In genomic region chr1:78188299-78188698, GRCm38 (mm10) we compare ENCODE assay signal across 22 mouse cellular contexts. TPM values are rescaled to one million over a fixed set of nuclear protein-coding genes. Genes with fewer than 3 reads are reported as not detected.
DNase-seq lines count a peak whose midpoint lies in the region; ATAC-seq lines count a peak whose summit lies in the region.
"Had no signal": no experiment of that assay in that cellular context is flagged by ENCODE, and none has a peak within 500 bp of the region (broad histone marks: within the 10 kb centered on the region; RNA-seq: fewer than 3 reads in every experiment).

No protein-coding gene starts in this region.

- H3K4me3 ChIP-seq in forebrain, embryonic 10.5 days, result peak overlapping the region; percentile 56; the same call in 1 of the 2 replicates
- no peak overlapping the region for H3K4me3 ChIP-seq in forebrain, embryonic 13.5 days
- H3K4me3 ChIP-seq in embryonic facial prominence, embryonic 15.5 days (replicated peaks), result peak overlapping the region; percentile 61
- no peak overlapping the region for H3K4me3 ChIP-seq in limb, embryonic 10.5 days
- H3K4me3 ChIP-seq in neural tube, embryonic 13.5 days, result peak overlapping the region; percentile 44

- no peak overlapping the region for H3K27ac ChIP-seq in forebrain, embryonic 10.5 days
- H3K27ac ChIP-seq in forebrain, embryonic 13.5 days, result no peak overlapping the region
- H3K27ac ChIP-seq in embryonic facial prominence, embryonic 15.5 days (replicated peaks), result peak overlapping the region; percentile 91; the same call in 1 of the 2 replicates
- H3K27ac ChIP-seq in limb, embryonic 10.5 days, result no peak overlapping the region
- H3K27ac ChIP-seq in neural tube, embryonic 13.5 days (replicated peaks), result no peak overlapping the region
- H3K27ac ChIP-seq: liver, embryonic 14.5 days had no signal

- DNase-seq in forebrain, embryonic 10.5 days (ENCODE audit: extremely low spot score, low spot score), result no peak
- peak; percentile 26 for DNase-seq in limb, embryonic 10.5 days (ENCODE audit: low spot score)
- DNase-seq in thymus, postnatal 14 days, result no peak
- DNase-seq in kidney, postnatal 25 days, result no peak
- no peak for DNase-seq in layer of hippocampus, postnatal 10 days (ENCODE audit: low spot score in 2 of 2)
- DNase-seq: adrenal gland, postnatal 25 days; cerebellum, adult 9-11 months; gastrocnemius, postnatal 25 days; kidney, adult 18-20 months; kidney, postnatal 36 days; spleen, adult 18-20 months; thymus, postnatal 25 days had no signal

- no peak overlapping the region for H3K9ac ChIP-seq in forebrain, embryonic 13.5 days
- H3K9ac ChIP-seq in embryonic facial prominence, embryonic 15.5 days, result no peak overlapping the region
- peak overlapping the region; percentile 41; the same call in 1 of the 2 replicates for H3K9ac ChIP-seq in neural tube, embryonic 13.5 days
- H3K9ac ChIP-seq: heart, embryonic 12.5 days; liver, embryonic 14.5 days had no signal

- peaks cover 100% of the 10 kb centered on the region for H3K27me3 ChIP-seq in forebrain, embryonic 10.5 days (ENCODE audit: poor library complexity, severe bottlenecking)
- peaks cover 97% of the 10 kb centered on the region for H3K27me3 ChIP-seq in forebrain, embryonic 13.5 days
- peaks cover 42% of the 10 kb centered on the region for H3K27me3 ChIP-seq in embryonic facial prominence, embryonic 15.5 days
- peaks cover 91% of the 10 kb centered on the region for H3K27me3 ChIP-seq in limb, embryonic 10.5 days (ENCODE audit: low read depth, poor library complexity, severe bottlenecking)
- H3K27me3 ChIP-seq in neural tube, embryonic 13.5 days, result peaks cover 80% of the 10 kb centered on the region

- no peak for ATAC-seq in forebrain, embryonic 13.5 days
- no peak for ATAC-seq in embryonic facial prominence, embryonic 15.5 days (ENCODE audit: insufficient number of reproducible peaks, low FRiP score, low TSS enrichment, low read depth)
- ATAC-seq in neural tube, embryonic 13.5 days (ENCODE audit: low read depth), result no peak
- ATAC-seq: lung, postnatal 0 days had no signal

- no peak overlapping the region for H3K4me2 ChIP-seq in forebrain, embryonic 13.5 days
- H3K4me2 ChIP-seq in embryonic facial prominence, embryonic 15.5 days (replicated peaks), result peak overlapping the region; percentile 66
- H3K4me2 ChIP-seq in neural tube, embryonic 13.5 days, result peak overlapping the region; percentile 74

- 9% methylated on average over 2 of the region's 2 CpGs for WGBS in forebrain, embryonic 10.5 days
- WGBS in forebrain, embryonic 13.5 days, result 0% methylated on average over 2 of the region's 2 CpGs
- WGBS in embryonic facial prominence, embryonic 15.5 days, result 18% methylated on average over 2 of the region's 2 CpGs
- WGBS in limb, embryonic 10.5 days, result 1% methylated on average over 2 of the region's 2 CpGs
- WGBS in neural tube, embryonic 13.5 days, result 0% methylated on average over 2 of the region's 2 CpGs

- no peaks in the 10 kb centered on the region for H3K36me3 ChIP-seq in forebrain, embryonic 10.5 days (replicated peaks)
- H3K36me3 ChIP-seq in forebrain, embryonic 13.5 days (ENCODE audit: poor library complexity, severe bottlenecking), result no peaks in the 10 kb centered on the region
- no peaks in the 10 kb centered on the region for H3K36me3 ChIP-seq in embryonic facial prominence, embryonic 15.5 days
- no peaks in the 10 kb centered on the region for H3K36me3 ChIP-seq in limb, embryonic 10.5 days
- H3K36me3 ChIP-seq in neural tube, embryonic 13.5 days, result no peaks in the 10 kb centered on the region
- H3K36me3 ChIP-seq: heart, embryonic 12.5 days had no signal

- peaks cover 65% of the 10 kb centered on the region for H3K4me1 ChIP-seq in forebrain, embryonic 10.5 days
- peaks cover 29% of the 10 kb centered on the region for H3K4me1 ChIP-seq in forebrain, embryonic 13.5 days
- H3K4me1 ChIP-seq in embryonic facial prominence, embryonic 15.5 days, result peaks cover 10% of the 10 kb centered on the region; the same call in 1 of the 2 replicates
- H3K4me1 ChIP-seq in limb, embryonic 10.5 days, result peaks cover 31% of the 10 kb centered on the region
- H3K4me1 ChIP-seq in neural tube, embryonic 13.5 days (replicated peaks), result peaks cover 48% of the 10 kb centered on the region

- no peaks in the 10 kb centered on the region for H3K9me3 ChIP-seq in forebrain, embryonic 10.5 days
- no peaks in the 10 kb centered on the region for H3K9me3 ChIP-seq in forebrain, embryonic 13.5 days (replicated peaks)
- no peaks in the 10 kb centered on the region for H3K9me3 ChIP-seq in embryonic facial prominence, embryonic 15.5 days (replicated peaks)
- H3K9me3 ChIP-seq in limb, embryonic 10.5 days (replicated peaks), result no peaks in the 10 kb centered on the region
- no peaks in the 10 kb centered on the region for H3K9me3 ChIP-seq in neural tube, embryonic 13.5 days
- H3K9me3 ChIP-seq: heart, embryonic 12.5 days; megakaryocyte, embryonic 14.5 days had no signal

RNA-seq across cellular contexts. Expression of gene Pax3, which starts 8.6 kb away (rescaled TPM):
- 12.2 and 13.0 TPM in 2 replicates for polyA plus RNA-seq in forebrain, embryonic 10.5 days (2016; fragmentation: Nextera tagmentation; extraction: Ambion mirVana)
- 0.53 and 0.65 TPM in 2 replicates for polyA plus RNA-seq in forebrain, embryonic 13.5 days (2015; fragmentation: Nextera tagmentation; extraction: Ambion mirVana)
- polyA plus RNA-seq in embryonic facial prominence, embryonic 15.5 days (2015; fragmentation: Nextera tagmentation; extraction: Ambion mirVana), result 47.0 and 47.2 TPM in 2 replicates
- polyA plus RNA-seq in limb, embryonic 10.5 days (2016; fragmentation: Nextera tagmentation; extraction: Ambion mirVana), result 11.5 and 12.6 TPM in 2 replicates
- polyA plus RNA-seq in neural tube, embryonic 13.5 days (2015; fragmentation: Nextera tagmentation; extraction: Ambion mirVana), result 12.9 and 17.0 TPM in 2 replicates
- under 1 TPM in 1 of 2 experiments, not detected in 1; 0.11 TPM for total RNA-seq in layer of hippocampus, postnatal 10 days (2021)
- total RNA-seq: adrenal gland, postnatal 25 days; hematopoietic stem cell, adult 5-6 weeks; layer of hippocampus, postnatal 25 days; left cerebral cortex, postnatal 36 days had no signal
- polyA plus RNA-seq: liver, embryonic 14.5 days; lung, postnatal 0 days had no signal

Comparison
In these comparisons a context has a peak if more than half of its experiments do, and no peak if none do; other contexts are left out.
1. H3K4me3 ChIP-seq: peak in forebrain, embryonic 10.5 days (single experiment), embryonic facial prominence, embryonic 15.5 days (single experiment) and neural tube, embryonic 13.5 days (single experiment); none in forebrain, embryonic 13.5 days (single experiment) and limb, embryonic 10.5 days (single experiment).